Mouse (Mus musculus): Measurements from ENCODE around the gene Pde8b. TPM values are rescaled to one million over a fixed set of nuclear protein-coding genes. Genes with fewer than 3 reads are reported as not detected.

Gene Pde8b
- polyA plus RNA-seq, 1 experiment: 0.05 TPM

GRCm38 (mm10) chr13:95109555-95109954 lies 140.6 kb downstream of the Pde8b start:
- Histone ChIP-seq H3K4me3 (ENCODE audit: insufficient read depth, poor library complexity, severe bottlenecking) (no peak overlapping the region), H3ac (ENCODE audit: control insufficient read depth, insufficient read length, low read depth) (no peak overlapping the region), H3K79me3 (ENCODE audit: low read depth) (no peaks in the 10 kb centered on the region), H3K36me3 (ENCODE audit: control insufficient read depth, insufficient read depth) (no peaks in the 10 kb centered on the region), H3K79me2 (ENCODE audit: control insufficient read depth, insufficient read depth) (no peaks in the 10 kb centered on the region), H3K27me3 (ENCODE audit: control insufficient read depth, insufficient read depth, insufficient read length) (no peaks in the 10 kb centered on the region)
- TF ChIP-seq MYOG (IDR thresholded peaks at IDR 0.05; ENCODE audit: control insufficient read depth, extremely low read depth, insufficient read length) (no peak), MAX (IDR thresholded peaks at IDR 0.05) (no peak), USF1 (IDR thresholded peaks at IDR 0.05; ENCODE audit: low read depth) (no peak), CTCF (IDR thresholded peaks at IDR 0.05; ENCODE audit: control insufficient read depth, insufficient read depth, insufficient read length) (no peak), CEBPB (IDR thresholded peaks at IDR 0.05; ENCODE audit: low read depth) (no peak), FOSL1 (IDR thresholded peaks at IDR 0.05; ENCODE audit: insufficient read depth, low read length, poor library complexity, severe bottlenecking) (no peak)

- TF ChIP-seq USF1 (IDR thresholded peaks at IDR 0.05; ENCODE audit: low read depth) (no peak), CEBPB (IDR thresholded peaks at IDR 0.05; ENCODE audit: low read depth) (no peak), CTCF (IDR thresholded peaks at IDR 0.05; ENCODE audit: control insufficient read depth, insufficient read depth, insufficient read length) (no peak), MAX (IDR thresholded peaks at IDR 0.05) (no peak), FOSL1 (IDR thresholded peaks at IDR 0.05; ENCODE audit: insufficient read depth, low read length, poor library complexity, severe bottlenecking) (no peak), MYOG (IDR thresholded peaks at IDR 0.05; ENCODE audit: control insufficient read depth, extremely low read depth, insufficient read length) (no peak), MYOD1 (IDR thresholded peaks at IDR 0.05; ENCODE audit: control insufficient read depth, insufficient read length, low read depth) (no peak)
- H3K79me2 ChIP-seq (ENCODE audit: control insufficient read depth, insufficient read depth): no peaks in the 10 kb centered on the region
- H3ac ChIP-seq (ENCODE audit: control insufficient read depth, insufficient read length, low read depth): no peak overlapping the region
- no peaks in the 10 kb centered on the region for H3K36me3 ChIP-seq (ENCODE audit: control insufficient read depth, insufficient read depth)
- H3K4me3 ChIP-seq (ENCODE audit: insufficient read depth, poor library complexity, severe bottlenecking): no peak overlapping the region
- H3K79me3 ChIP-seq (ENCODE audit: low read depth): no peaks in the 10 kb centered on the region
- no peaks in the 10 kb centered on the region for H3K27me3 ChIP-seq (ENCODE audit: control insufficient read depth, insufficient read depth, insufficient read length)
Measured at GRCm38 (mm10) chr13:95108035-95108434, 142.1 kb downstream of the Pde8b start.

- H3K4me3 ChIP-seq (ENCODE audit: insufficient read depth, poor library complexity, severe bottlenecking): no peak overlapping the region
- peaks cover 3% of the 10 kb centered on the region for H3K27me3 ChIP-seq (ENCODE audit: control insufficient read depth, insufficient read depth, insufficient read length)
- H3ac ChIP-seq (ENCODE audit: control insufficient read depth, insufficient read length, low read depth): no peak overlapping the region
- TF ChIP-seq CTCF (IDR thresholded peaks at IDR 0.05; ENCODE audit: control insufficient read depth, insufficient read depth, insufficient read length) (no peak), FOSL1 (IDR thresholded peaks at IDR 0.05; ENCODE audit: insufficient read depth, low read length, poor library complexity, severe bottlenecking) (no peak), USF1 (IDR thresholded peaks at IDR 0.05; ENCODE audit: low read depth) (no peak), MAX (IDR thresholded peaks at IDR 0.05) (no peak), MYOD1 (IDR thresholded peaks at IDR 0.05; ENCODE audit: control insufficient read depth, insufficient read length, low read depth) (no peak), CEBPB (IDR thresholded peaks at IDR 0.05; ENCODE audit: low read depth) (no peak), MYOG (IDR thresholded peaks at IDR 0.05; ENCODE audit: control insufficient read depth, extremely low read depth, insufficient read length) (no peak)
- no peaks in the 10 kb centered on the region for H3K79me2 ChIP-seq (ENCODE audit: control insufficient read depth, insufficient read depth)
- no peaks in the 10 kb centered on the region for H3K79me3 ChIP-seq (ENCODE audit: low read depth)
- no peaks in the 10 kb centered on the region for H3K36me3 ChIP-seq (ENCODE audit: control insufficient read depth, insufficient read depth)
Measured at GRCm38 (mm10) chr13:95104865-95105264, 145.3 kb downstream of the Pde8b start.

- peaks cover 7% of the 10 kb centered on the region for H3K27me3 ChIP-seq (ENCODE audit: control insufficient read depth, insufficient read depth, insufficient read length)
- H3K36me3 ChIP-seq (ENCODE audit: control insufficient read depth, insufficient read depth): no peaks in the 10 kb centered on the region
- no peaks in the 10 kb centered on the region for H3K79me2 ChIP-seq (ENCODE audit: control insufficient read depth, insufficient read depth)
- TF ChIP-seq MYOG (IDR thresholded peaks at IDR 0.05; ENCODE audit: control insufficient read depth, extremely low read depth, insufficient read length): no peak
- TF ChIP-seq FOSL1 (IDR thresholded peaks at IDR 0.05; ENCODE audit: insufficient read depth, low read length, poor library complexity, severe bottlenecking): no peak
- TF ChIP-seq MAX (IDR thresholded peaks at IDR 0.05): no peak
- no peak for TF ChIP-seq CEBPB (IDR thresholded peaks at IDR 0.05; ENCODE audit: low read depth)
- TF ChIP-seq USF1 (IDR thresholded peaks at IDR 0.05; ENCODE audit: low read depth): no peak
- no peak for TF ChIP-seq MYOD1 (IDR thresholded peaks at IDR 0.05; ENCODE audit: control insufficient read depth, insufficient read length, low read depth)
- no peak for TF ChIP-seq CTCF (IDR thresholded peaks at IDR 0.05; ENCODE audit: control insufficient read depth, insufficient read depth, insufficient read length)
- no peak overlapping the region for H3ac ChIP-seq (ENCODE audit: control insufficient read depth, insufficient read length, low read depth)
- no peaks in the 10 kb centered on the region for H3K79me3 ChIP-seq (ENCODE audit: low read depth)
- H3K4me3 ChIP-seq (ENCODE audit: insufficient read depth, poor library complexity, severe bottlenecking): no peak overlapping the region
Measured at GRCm38 (mm10) chr13:95102985-95103590, 147.0 kb downstream of the Pde8b start.

GRCm38 (mm10) chr13:95101315-95101714 lies 148.8 kb downstream of the Pde8b start:
- no peaks in the 10 kb centered on the region for H3K36me3 ChIP-seq (ENCODE audit: control insufficient read depth, insufficient read depth)
- TF ChIP-seq USF1 (IDR thresholded peaks at IDR 0.05; ENCODE audit: low read depth): no peak
- TF ChIP-seq CEBPB (IDR thresholded peaks at IDR 0.05; ENCODE audit: low read depth): no peak
- no peak for TF ChIP-seq MYOG (IDR thresholded peaks at IDR 0.05; ENCODE audit: control insufficient read depth, extremely low read depth, insufficient read length)
- TF ChIP-seq MYOD1 (IDR thresholded peaks at IDR 0.05; ENCODE audit: control insufficient read depth, insufficient read length, low read depth): no peak
- no peak for TF ChIP-seq CTCF (IDR thresholded peaks at IDR 0.05; ENCODE audit: control insufficient read depth, insufficient read depth, insufficient read length)
- no peak for TF ChIP-seq FOSL1 (IDR thresholded peaks at IDR 0.05; ENCODE audit: insufficient read depth, low read length, poor library complexity, severe bottlenecking)
- no peak for TF ChIP-seq MAX (IDR thresholded peaks at IDR 0.05)
- no peak overlapping the region for H3ac ChIP-seq (ENCODE audit: control insufficient read depth, insufficient read length, low read depth)
- H3K79me3 ChIP-seq (ENCODE audit: low read depth): no peaks in the 10 kb centered on the region
- H3K27me3 ChIP-seq (ENCODE audit: control insufficient read depth, insufficient read depth, insufficient read length): peaks cover 7% of the 10 kb centered on the region
- H3K4me3 ChIP-seq (ENCODE audit: insufficient read depth, poor library complexity, severe bottlenecking): no peak overlapping the region
- no peaks in the 10 kb centered on the region for H3K79me2 ChIP-seq (ENCODE audit: control insufficient read depth, insufficient read depth)

All from C2C12 (cell line).